Mouse (Mus musculus) kidney, adult 9 months (tissue): ENCODE measurements around the gene Muc3a.
A peak's percentile ranks its signal among the peaks of the same experiment; 100 is the strongest.

Source experiments
- DNase-seq: peaks from one replicate; pipeline ENCODE4 v3.0.0; 2022

Muc3a gene

GRCm38 (mm10) chr5:137212289-137212688, at the start of gene Muc3a:
Gene Muc3a (minus strand): TSS chr5:137212389.
- DNase-seq, result no peak

- no peak for DNase-seq
Observed at GRCm38 (mm10) chr5:137211114-137211829, 917 bp downstream of the Muc3a start.

- no peak for DNase-seq
Observed at GRCm38 (mm10) chr5:137210689-137211088, 1.5 kb downstream of the Muc3a start.

- DNase-seq, result no peak
Observed at GRCm38 (mm10) chr5:137205301-137205700, 6.9 kb downstream of the Muc3a start.

GRCm38 (mm10) chr5:137194488-137195120, 17.6 kb downstream of the Muc3a start:
- no peak for DNase-seq

- DNase-seq, result no peak
Observed at GRCm38 (mm10) chr5:137193279-137193952, 18.8 kb downstream of the Muc3a start.

- DNase-seq, result no peak
Observed at GRCm38 (mm10) chr5:137189326-137189725, 22.9 kb downstream of the Muc3a start.

- no peak for DNase-seq
Observed at GRCm38 (mm10) chr5:137185362-137185761, 26.8 kb downstream of the Muc3a start.

GRCm38 (mm10) chr5:137179646-137180374, 32.4 kb downstream of the Muc3a start:
- DNase-seq, result no peak

- DNase-seq, result no peak
Observed at GRCm38 (mm10) chr5:137173967-137174366, 38.2 kb downstream of the Muc3a start.

GRCm38 (mm10) chr5:137172591-137172990, 39.6 kb downstream of the Muc3a start:
- no peak for DNase-seq

- peak; percentile 57 for DNase-seq
Observed at GRCm38 (mm10) chr5:137171478-137171877, 40.7 kb downstream of the Muc3a start.

- peak; percentile 69 for DNase-seq
Observed at GRCm38 (mm10) chr5:137170836-137171380, 41.3 kb downstream of the Muc3a start.

- DNase-seq, result no peak
Observed at GRCm38 (mm10) chr5:137167539-137167938, 44.6 kb downstream of the Muc3a start.

- DNase-seq, result no peak
Observed at GRCm38 (mm10) chr5:137166012-137166411, 46.2 kb downstream of the Muc3a start.

GRCm38 (mm10) chr5:137161853-137162252, 50.3 kb downstream of the Muc3a start:
- DNase-seq, result no peak

GRCm38 (mm10) chr5:137159461-137159860, 52.7 kb downstream of the Muc3a start:
- DNase-seq, result peak; percentile 52
